Mouse (Mus musculus) liver, postnatal 0 days (tissue): ENCODE measurements around the gene Prkacb.
"Not testable (repeated sequence)": the region's sequence is repeated elsewhere in the genome, so short reads cannot be mapped to it uniquely, and the experiment has no call there.

Source experiments
- CTCF ChIP-seq: sonication (generic); IDR thresholded peaks from 2 replicates; pipeline ENCODE4 v1.5.1; 2016; ENCODE audit warnings: antibody characterized with exemption, low read depth
- EP300 ChIP-seq: IDR thresholded peaks from 2 replicates; pipeline ENCODE4 v1.6.1; 2016; ENCODE audit warnings: antibody characterized with exemption, low read depth, mild to moderate bottlenecking

DNA sequence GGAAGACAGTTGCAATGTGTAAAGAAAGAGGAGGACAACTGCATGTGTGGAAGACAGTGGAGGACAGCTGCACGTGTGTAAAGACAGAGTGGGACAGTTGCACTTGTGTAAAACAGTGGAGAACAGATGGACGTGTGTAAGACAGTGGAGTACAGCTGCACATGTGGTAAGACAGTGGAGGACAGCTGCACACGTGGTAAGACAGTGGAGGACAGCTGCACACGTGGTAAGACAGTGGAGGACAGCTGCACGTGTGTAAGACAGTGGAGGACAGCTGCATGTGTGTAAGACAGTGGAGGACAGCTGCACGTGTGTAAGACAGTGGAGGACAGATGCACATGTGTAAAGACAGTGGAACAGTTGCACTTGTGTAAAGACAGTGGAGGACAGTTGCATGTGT is 76.6 kb downstream of the Prkacb start:
- not testable (repeated sequence) for TF ChIP-seq CTCF, EP300
